Mouse (Mus musculus) liver, embryonic 15.5 days (tissue): ENCODE data around the gene Pla2g2c. TPM values are rescaled to one million over a fixed set of nuclear protein-coding genes. Genes with fewer than 3 reads are reported as not detected.

ENCODE experiments used
- ATAC-seq: fragments of 200-750 bp; cut with Nextera tagmentation; 2 replicates; pipeline ENCODE4 v1.8.0; 2017; ENCODE audit warnings: moderate number of reproducible peaks, mild to moderate bottlenecking, moderate library complexity; ENCODE audit not compliant: insufficient read depth
- H3K27ac ChIP-seq: fragments of 300-500 bp; sonication (generic); replicated peaks from 2 replicates; pipeline ENCODE4 v1.5.1; 2015; ENCODE audit warnings: mild to moderate bottlenecking, inconsistent platforms
- H3K27me3 ChIP-seq: fragments of 300-500 bp; sonication (generic); 2 replicates; pipeline ENCODE4 v1.6.1; 2015; ENCODE audit warnings: mild to moderate bottlenecking, inconsistent platforms
- H3K36me3 ChIP-seq: fragments of 300-500 bp; sonication (generic); replicated peaks from 2 replicates; pipeline ENCODE4 v1.6.1; 2015; ENCODE audit warnings: moderate library complexity, mild to moderate bottlenecking, inconsistent platforms
- H3K4me1 ChIP-seq: fragments of 300-500 bp; sonication (generic); replicated peaks from 2 replicates; pipeline ENCODE4 v1.6.1; 2015; ENCODE audit warnings: inconsistent platforms
- H3K4me2 ChIP-seq: fragments of 300-500 bp; sonication (generic); 2 replicates; pipeline ENCODE4 v1.6.1; 2015; ENCODE audit warnings: moderate library complexity, mild to moderate bottlenecking, inconsistent platforms
- H3K4me3 ChIP-seq: fragments of 300-500 bp; sonication (generic); replicated peaks from 2 replicates; pipeline ENCODE4 v1.5.1; 2015; ENCODE audit warnings: mild to moderate bottlenecking, inconsistent platforms
- H3K9ac ChIP-seq: fragments of 300-500 bp; sonication (generic); 2 replicates; pipeline ENCODE4 v1.6.1; 2015; ENCODE audit warnings: moderate library complexity, mild to moderate bottlenecking, inconsistent platforms
- H3K9me3 ChIP-seq: fragments of 300-500 bp; sonication (generic); replicated peaks from 2 replicates; pipeline ENCODE4 v1.6.1; 2016; ENCODE audit warnings: inconsistent platforms
- WGBS: fragments of 180-500 bp; shearing (Covaris S2); methylation state at CpG from one replicate; pipeline ENCODE4 v1.1.7; 2015; ENCODE audit warnings: mixed read lengths; ENCODE audit not compliant: insufficient replicate concordance; 5-methylcytosine and 5-hydroxymethylcytosine counted together
- polyA plus RNA-seq: library from polyadenylated mRNA; unstranded; fragments of >200 nt; fragmentation: Nextera tagmentation; extraction: Ambion mirVana; gene quantifications from 2 replicates; pipeline ENCODE4 v1.2.1, GENCODE M21; 2015

Pla2g2c gene
- polyA plus RNA-seq, 1 experiment from 2014 or later = not detected

- no peak overlapping the region for H3K27ac ChIP-seq
- H3K4me1 ChIP-seq = no peaks in the 10 kb centered on the region
- H3K9ac ChIP-seq = no peak overlapping the region
- H3K27me3 ChIP-seq = 0 out of 2 replicates have a peak, but pooled peaks cover 4% of the 10 kb centered on the region
- H3K9me3 ChIP-seq = no peaks in the 10 kb centered on the region
- H3K4me3 ChIP-seq = no peak overlapping the region
- no peak overlapping the region for H3K4me2 ChIP-seq
- no peaks in the 10 kb centered on the region for H3K36me3 ChIP-seq
- ATAC-seq = no peak
- WGBS = 60% methylated on average over 6 of the region's 6 CpGs
These were observed 57.5 kb downstream of the Pla2g2c start for GRCm38 (mm10) chr4:138782098-138782497.

- no peak for ATAC-seq
- WGBS = 55% methylated on average over 4 of the region's 4 CpGs
These were observed 61.1 kb downstream of the Pla2g2c start for GRCm38 (mm10) chr4:138785721-138786120.

GRCm38 (mm10) chr4:138786141-138786540 lies 61.5 kb downstream of the Pla2g2c start:
- H3K27me3 ChIP-seq = no peaks in the 10 kb centered on the region
- H3K4me3 ChIP-seq = no peak overlapping the region
- H3K36me3 ChIP-seq = no peaks in the 10 kb centered on the region
- H3K4me2 ChIP-seq = no peak overlapping the region
- H3K27ac ChIP-seq = no peak overlapping the region
- H3K9me3 ChIP-seq = no peaks in the 10 kb centered on the region
- no peaks in the 10 kb centered on the region for H3K4me1 ChIP-seq
- 34% methylated on average over 4 of the region's 4 CpGs for WGBS
- ATAC-seq = no peak
- H3K9ac ChIP-seq = no peak overlapping the region

More at GRCm38 (mm10) chr4:138785721-138786120, 61.1 kb downstream of the Pla2g2c start:
- no peak overlapping the region for H3K27ac ChIP-seq
- H3K9ac ChIP-seq = no peak overlapping the region
- no peaks in the 10 kb centered on the region for H3K4me1 ChIP-seq
- H3K4me2 ChIP-seq = no peak overlapping the region
- no peaks in the 10 kb centered on the region for H3K36me3 ChIP-seq
- no peaks in the 10 kb centered on the region for H3K9me3 ChIP-seq
- H3K4me3 ChIP-seq = no peak overlapping the region
- H3K27me3 ChIP-seq = no peaks in the 10 kb centered on the region

- no peak overlapping the region for H3K4me3 ChIP-seq
- H3K27ac ChIP-seq = no peak overlapping the region
- no peaks in the 10 kb centered on the region for H3K4me1 ChIP-seq
- no peaks in the 10 kb centered on the region for H3K36me3 ChIP-seq
- H3K9ac ChIP-seq = no peak overlapping the region
- no peak for ATAC-seq
- no peaks in the 10 kb centered on the region for H3K9me3 ChIP-seq
- H3K27me3 ChIP-seq = no peaks in the 10 kb centered on the region
- H3K4me2 ChIP-seq = no peak overlapping the region
- WGBS = 51% methylated on average over 4 of the region's 4 CpGs
These were observed 63.8 kb downstream of the Pla2g2c start for GRCm38 (mm10) chr4:138788381-138788780.

- ATAC-seq = no peak
- Histone ChIP-seq H3K27me3 (no peaks in the 10 kb centered on the region), H3K4me2 (no peak overlapping the region), H3K4me1 (no peaks in the 10 kb centered on the region), H3K4me3 (no peak overlapping the region), H3K36me3 (no peaks in the 10 kb centered on the region), H3K9me3 (no peaks in the 10 kb centered on the region), H3K27ac (no peak overlapping the region), H3K9ac (no peak overlapping the region)
- 46% methylated on average over 6 of the region's 6 CpGs for WGBS
These were observed 66.9 kb downstream of the Pla2g2c start for GRCm38 (mm10) chr4:138791452-138791851.

- Histone ChIP-seq H3K9ac (no peak overlapping the region), H3K36me3 (no peaks in the 10 kb centered on the region), H3K4me1 (no peaks in the 10 kb centered on the region), H3K9me3 (no peaks in the 10 kb centered on the region), H3K27me3 (no peaks in the 10 kb centered on the region), H3K4me3 (no peak overlapping the region), H3K27ac (no peak overlapping the region), H3K4me2 (no peak overlapping the region)
- 31% methylated on average over 9 of the region's 9 CpGs for WGBS
- ATAC-seq = no peak
These were observed 68.0 kb downstream of the Pla2g2c start for GRCm38 (mm10) chr4:138792599-138792998.

- H3K27ac ChIP-seq = no peak overlapping the region
- no peak overlapping the region for H3K9ac ChIP-seq
- WGBS = 36% methylated on average over 2 of the region's 2 CpGs
- H3K9me3 ChIP-seq = no peaks in the 10 kb centered on the region
- no peak overlapping the region for H3K4me2 ChIP-seq
- no peak overlapping the region for H3K4me3 ChIP-seq
- H3K4me1 ChIP-seq = no peaks in the 10 kb centered on the region
- no peaks in the 10 kb centered on the region for H3K36me3 ChIP-seq
- H3K27me3 ChIP-seq = no peaks in the 10 kb centered on the region
- no peak for ATAC-seq
These were observed 68.7 kb downstream of the Pla2g2c start for GRCm38 (mm10) chr4:138793276-138793675.

GRCm38 (mm10) chr4:138794344-138794743 lies 69.8 kb downstream of the Pla2g2c start:
- WGBS = 65% methylated on average over 6 of the region's 6 CpGs
- no peaks in the 10 kb centered on the region for H3K4me1 ChIP-seq
- no peaks in the 10 kb centered on the region for H3K27me3 ChIP-seq
- H3K36me3 ChIP-seq = no peaks in the 10 kb centered on the region
- H3K9me3 ChIP-seq = no peaks in the 10 kb centered on the region
- no peak overlapping the region for H3K27ac ChIP-seq
- H3K4me3 ChIP-seq = no peak overlapping the region
- no peak overlapping the region for H3K9ac ChIP-seq
- no peak overlapping the region for H3K4me2 ChIP-seq
- ATAC-seq = no peak

Other genes with a start within 250 kb of the Pla2g2c start
- gene Vwa5b1, start 88.9 kb upstream of the Pla2g2c start, polyA plus RNA-seq = not detected in 2 replicates
- 0.06 and 0.08 TPM in 2 replicates for gene Ubxn10, start 12.4 kb downstream of the Pla2g2c start, polyA plus RNA-seq
- gene Pla2g2f, start 32.8 kb downstream of the Pla2g2c start, polyA plus RNA-seq = 0.06 TPM in 1 of 2 replicates, not detected in the other
- 0.06 TPM in 1 of 2 replicates, not detected in the other for gene Pla2g2d, start 50.9 kb downstream of the Pla2g2c start, polyA plus RNA-seq
- gene Pla2g5, start 138.7 kb downstream of the Pla2g2c start, polyA plus RNA-seq = 0.18 TPM in 1 of 2 replicates, not detected in the other
- gene Gm13030, start 149.2 kb downstream of the Pla2g2c start, polyA plus RNA-seq = not detected in 2 replicates
- not detected in 2 replicates for gene Pla2g2e, start 153.2 kb downstream of the Pla2g2c start, polyA plus RNA-seq
- gene Otud3, start 189.2 kb downstream of the Pla2g2c start, polyA plus RNA-seq = 1.4 and 1.6 TPM in 2 replicates
- gene Rnf186, start 242.3 kb downstream of the Pla2g2c start, polyA plus RNA-seq = 0.33 and 0.82 TPM in 2 replicates
- gene Tmco4, start 248.1 kb downstream of the Pla2g2c start, polyA plus RNA-seq = 2.9 and 3.8 TPM in 2 replicates